Mouse (Mus musculus) C2C12 (cell line): ENCODE data around the gene Olfml3.

Experiments used
- CEBPB ChIP-seq: IDR thresholded peaks from one replicate; pipeline ENCODE4 v1.6.1; 2011; ENCODE audit warnings: low read depth, mild to moderate bottlenecking, control low read depth, moderate library complexity
- CTCF ChIP-seq: IDR thresholded peaks from one replicate; pipeline ENCODE4 v1.5.1; 2011; ENCODE audit not compliant: control insufficient read depth, insufficient read depth, insufficient read length
- FOSL1 ChIP-seq: IDR thresholded peaks from one replicate; pipeline ENCODE4 v1.8.0; 2011; ENCODE audit warnings: mild to moderate bottlenecking, low read length; ENCODE audit not compliant: poor library complexity, insufficient read depth, severe bottlenecking
- MAX ChIP-seq: IDR thresholded peaks from one replicate; pipeline ENCODE4 v1.6.1; 2011; ENCODE audit warnings: mild to moderate bottlenecking, control low read depth
- MYOD1 ChIP-seq: IDR thresholded peaks from one replicate; pipeline ENCODE4 v1.6.1; 2011; ENCODE audit warnings: low read depth; ENCODE audit not compliant: control insufficient read depth, insufficient read length
- MYOG ChIP-seq: IDR thresholded peaks from one replicate; pipeline ENCODE4 v1.6.1; 2011; ENCODE audit not compliant: control insufficient read depth, insufficient read length; ENCODE audit errors: extremely low read depth
- USF1 ChIP-seq: IDR thresholded peaks from one replicate; pipeline ENCODE4 v1.6.1; 2011; ENCODE audit warnings: low read depth, mild to moderate bottlenecking, control low read depth, moderate library complexity

DNA sequence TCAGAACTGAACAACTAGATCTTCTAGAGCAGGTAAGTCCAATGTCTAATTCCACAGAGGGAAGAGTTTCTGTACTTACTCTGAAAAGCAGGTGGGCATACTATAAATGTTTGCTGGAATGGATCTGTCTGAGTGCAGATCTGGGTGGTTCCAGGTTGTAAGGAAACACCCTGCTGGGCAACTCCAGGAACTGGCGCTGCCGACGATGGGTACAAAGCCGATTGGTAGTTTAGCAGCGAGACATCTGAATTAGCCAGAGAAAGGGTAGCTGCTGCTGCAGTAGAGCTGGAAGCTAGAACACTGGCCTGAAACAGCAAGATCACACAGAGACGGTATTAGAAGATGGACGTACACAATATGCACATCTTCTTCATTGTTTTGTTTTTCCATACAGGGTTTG, 20.7 kb upstream of the Olfml3 start:
- no peak for TF ChIP-seq CTCF
- TF ChIP-seq USF1 = no peak
- TF ChIP-seq MYOD1 = no peak
- no peak for TF ChIP-seq FOSL1
- TF ChIP-seq CEBPB = no peak
- no peak for TF ChIP-seq MAX
- no peak for TF ChIP-seq MYOG
